Mouse (Mus musculus) cerebellum, adult 2 months (tissue): ENCODE results near the gene Izumo2.

Experiments used
- CTCF ChIP-seq: fragments of 200-500 bp; IDR thresholded peaks from 2 replicates; pipeline ENCODE4 v1.5.1; 2011; ENCODE audit warnings: low read depth, mild to moderate bottlenecking, control low read depth, low read length, moderate library complexity, borderline replicate concordance; ENCODE audit not compliant: insufficient read depth
- POLR2A ChIP-seq: fragments of 200-500 bp; IDR thresholded peaks from 2 replicates; pipeline ENCODE4 v1.6.1; 2011; ENCODE audit warnings: low read length, control low read depth, borderline replicate concordance; ENCODE audit not compliant: insufficient read depth

GRCm38 (mm10) chr7:44697191-44697710, 11.3 kb upstream of the Izumo2 start:
- TF ChIP-seq CTCF (no peak), POLR2A (no peak)
